Mouse (Mus musculus) midbrain, postnatal 0 days (tissue): ENCODE data around the gene Optc. TPM values are rescaled to one million over a fixed set of nuclear protein-coding genes. Genes with fewer than 3 reads are reported as not detected.
A peak's percentile ranks its signal among the peaks of the same experiment; 100 is the strongest.

ENCODE experiments used
- ATAC-seq: fragments of 200-750 bp; cut with Nextera tagmentation; 2 replicates; pipeline ENCODE4 v1.8.0; 2017; ENCODE audit warnings: moderate number of reproducible peaks, mild to moderate bottlenecking, moderate TSS enrichment, moderate library complexity; ENCODE audit not compliant: low FRiP score
- DNase-seq: peaks from one replicate; pipeline ENCODE4 v3.0.0-alpha.2; 2015; ENCODE audit warnings: low spot score
- H3K27ac ChIP-seq: fragments of 300-500 bp; sonication (generic); 2 replicates; pipeline ENCODE4 v1.5.1; 2014; ENCODE audit warnings: low read depth, mild to moderate bottlenecking, low read length, mixed read lengths
- H3K27me3 ChIP-seq: fragments of 300-500 bp; sonication (generic); 2 replicates; pipeline ENCODE4 v1.6.1; 2014; ENCODE audit warnings: low read length, control low read depth, mixed read lengths; ENCODE audit not compliant: insufficient read depth
- H3K36me3 ChIP-seq: fragments of 300-500 bp; sonication (generic); 2 replicates; pipeline ENCODE4 v1.6.1; 2014; ENCODE audit warnings: low read length, control low read depth, mixed read lengths; ENCODE audit not compliant: insufficient read depth
- H3K4me1 ChIP-seq: fragments of 300-500 bp; sonication (generic); 2 replicates; pipeline ENCODE4 v1.6.1; 2014; ENCODE audit warnings: mild to moderate bottlenecking, control low read depth, antibody characterized with exemption, low read length, mixed read lengths; ENCODE audit not compliant: insufficient read depth
- H3K4me2 ChIP-seq: fragments of 300-500 bp; sonication (generic); 2 replicates; pipeline ENCODE4 v1.6.1; 2014; ENCODE audit warnings: low read depth, mild to moderate bottlenecking, low read length, mixed read lengths; ENCODE audit not compliant: poor library complexity, severe bottlenecking
- H3K4me3 ChIP-seq: fragments of 300-500 bp; sonication (generic); 2 replicates; pipeline ENCODE4 v1.5.1; 2014; ENCODE audit warnings: low read depth, mild to moderate bottlenecking, low read length, moderate library complexity
- H3K9ac ChIP-seq: fragments of 300-500 bp; sonication (generic); replicated peaks from 2 replicates; pipeline ENCODE4 v1.6.1; 2014; ENCODE audit warnings: mild to moderate bottlenecking, low read length, moderate library complexity, mixed read lengths; ENCODE audit not compliant: poor library complexity, severe bottlenecking
- H3K9me3 ChIP-seq: fragments of 300-500 bp; sonication (generic); 2 replicates; pipeline ENCODE4 v1.6.1; 2016; ENCODE audit warnings: low read length, control low read depth
- CTCF ChIP-seq: IDR thresholded peaks from 2 replicates; pipeline ENCODE4 v1.5.1; 2016; ENCODE audit warnings: antibody characterized with exemption, mild to moderate bottlenecking
- WGBS: fragments of 180-500 bp; shearing (Covaris S2); extraction: QIAGEN DNeasy Blood & Tissue Kit; methylation state at CpG from one replicate; pipeline ENCODE4 v1.1.7; 2014; 5-methylcytosine and 5-hydroxymethylcytosine counted together
- polyA plus RNA-seq: library from polyadenylated mRNA; unstranded; fragments of >200 nt; fragmentation: Nextera tagmentation; extraction: Ambion mirVana; gene quantifications from 2 replicates; pipeline ENCODE4 v1.2.1, GENCODE M21; 2015
- total RNA-seq: library from RNA; depleted of rRNA; stranded (reverse); fragments of >200 nt; gene quantifications from 2 replicates; pipeline ENCODE4 v1.2.3, GENCODE M21; 2014; rRNA removed

The Optc gene
- total and polyA plus RNA-seq, 2 experiments from 2014 or later, result 2.1 to 5.0 TPM

DNA sequence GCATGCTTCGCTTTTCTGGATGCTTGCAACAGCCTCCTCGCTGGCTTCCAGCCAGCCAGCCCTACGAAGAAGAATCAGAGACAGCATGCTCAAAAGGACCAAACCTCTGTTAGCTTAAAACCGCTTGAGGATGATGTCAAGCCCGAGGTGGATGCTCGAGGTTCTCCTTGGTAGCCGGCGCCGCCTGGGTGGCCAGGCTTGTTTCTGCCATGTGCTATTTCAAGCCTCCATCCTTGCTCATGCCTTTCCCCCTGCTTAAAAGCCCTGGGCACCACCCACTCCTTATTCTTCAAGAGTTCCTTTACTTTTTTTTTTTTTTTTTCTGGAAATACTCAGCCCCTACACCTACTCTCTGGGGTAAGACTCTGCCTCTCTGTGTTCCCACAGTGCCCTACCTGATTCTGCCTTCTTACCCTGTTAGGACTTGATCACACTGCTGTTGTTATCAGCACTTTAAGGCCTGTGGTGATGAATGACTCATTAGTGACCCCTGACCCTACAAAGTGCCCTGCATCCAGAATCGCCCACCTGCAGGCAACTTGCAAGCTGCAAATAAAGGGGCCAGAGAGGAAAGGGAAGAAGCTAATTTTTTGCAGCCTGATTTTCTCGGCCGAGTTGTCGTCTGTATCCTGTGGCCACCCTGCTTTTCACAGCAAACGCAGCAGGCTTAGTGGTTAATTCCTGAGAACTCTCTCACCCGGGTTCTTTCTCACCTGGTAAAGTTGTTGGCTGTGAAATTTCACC lies 52.4 kb downstream of the Optc start:
- 0 out of 2 replicates have a peak overlapping the region, but pooled peaks have one; percentile 18 for H3K27ac ChIP-seq
- no peaks in the 10 kb centered on the region for H3K36me3 ChIP-seq
- 12% methylated on average over 15 of the region's 15 CpGs for WGBS
- DNase-seq, result peak; percentile 62
- no peaks in the 10 kb centered on the region for H3K27me3 ChIP-seq
- peak overlapping the region; percentile 21 for H3K4me3 ChIP-seq
- H3K9me3 ChIP-seq, result no peaks in the 10 kb centered on the region
- TF ChIP-seq CTCF, result no peak
- H3K4me2 ChIP-seq, result peak overlapping the region; percentile 50
- ATAC-seq, result no peak
- 0 out of 2 replicates have a peak, but pooled peaks cover 3% of the 10 kb centered on the region for H3K4me1 ChIP-seq
- H3K9ac ChIP-seq, result peak overlapping the region; percentile 39

DNA sequence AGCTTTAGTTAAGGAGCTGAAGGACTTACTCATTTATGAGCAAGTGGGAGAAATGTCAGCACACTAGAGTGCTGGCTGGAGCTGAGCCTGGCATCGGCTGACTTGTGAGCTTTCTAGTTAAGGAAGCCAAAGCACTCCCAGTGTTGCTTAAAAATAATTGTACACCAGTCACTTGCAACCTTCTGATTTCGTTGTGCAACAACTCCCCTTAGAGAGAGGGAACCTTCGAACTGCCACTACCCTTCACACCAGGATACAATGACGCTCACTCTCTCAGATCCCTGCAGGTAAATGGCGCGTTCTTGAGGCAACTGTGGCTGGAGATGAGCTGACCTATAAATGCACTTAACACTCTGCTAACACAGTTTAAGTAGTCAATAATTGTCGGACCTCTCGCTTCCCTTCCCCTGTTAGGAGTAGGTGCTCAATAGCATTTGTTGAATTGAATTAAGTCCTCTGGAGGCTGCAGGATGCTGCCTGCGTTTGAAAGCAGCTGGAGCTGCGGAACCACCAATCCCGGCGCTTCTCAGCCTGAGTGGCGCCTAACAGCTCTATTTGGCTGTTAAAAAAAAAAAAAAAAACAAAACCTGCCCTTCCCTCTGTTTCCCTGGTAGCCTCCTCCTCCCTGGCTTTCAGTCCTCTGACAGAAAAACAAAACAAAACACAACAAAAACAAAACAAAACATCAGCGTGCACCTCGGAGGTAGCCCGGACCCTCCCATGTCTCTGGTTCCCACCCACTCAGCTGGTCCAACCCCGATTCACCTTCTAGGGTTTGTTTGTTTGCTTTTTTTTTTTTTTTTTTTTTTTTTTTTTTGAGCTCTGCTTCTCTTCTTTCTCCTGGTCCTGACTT lies 53.2 kb downstream of the Optc start:
- Histone ChIP-seq H3K9ac (peak overlapping the region; percentile 39), H3K4me1 (0 out of 2 replicates have a peak, but pooled peaks cover 3% of the 10 kb centered on the region), H3K4me2 (peak overlapping the region; percentile 50), H3K4me3 (peak overlapping the region; percentile 21), H3K27me3 (no peaks in the 10 kb centered on the region), H3K36me3 (no peaks in the 10 kb centered on the region), H3K9me3 (no peaks in the 10 kb centered on the region), H3K27ac (0 out of 2 replicates have a peak overlapping the region, but pooled peaks have one; percentile 18)
- WGBS, result 2% methylated on average over 17 of the region's 17 CpGs
- DNase-seq (peak; percentile 57), ATAC-seq (no peak)
- TF ChIP-seq CTCF, result no peak

Other genes starting within 250 kb of the Optc start
- gene Zbed6, start 247.1 kb downstream of the Optc start, total RNA-seq, result 6.6 and 9.4 TPM in 2 replicates
- 0.23 TPM in 1 of 2 replicates, not detected in the other for gene Zbed6, start 247.1 kb downstream of the Optc start, polyA plus RNA-seq
- 6.0 and 7.6 TPM in 2 replicates for gene Gm38394, start 246.7 kb downstream of the Optc start, total RNA-seq
- gene Gm38394, start 246.7 kb downstream of the Optc start, polyA plus RNA-seq, result 1.3 and 1.6 TPM in 2 replicates
- gene Lax1, start 217.9 kb downstream of the Optc start, total RNA-seq, result 0.09 TPM in 1 of 2 replicates, not detected in the other
- 0.09 TPM in 1 of 2 replicates, not detected in the other for gene Lax1, start 217.9 kb downstream of the Optc start, polyA plus RNA-seq
- 48.3 and 62.3 TPM in 2 replicates for gene Atp2b4, start 107.0 kb downstream of the Optc start, total RNA-seq
- 11.3 and 12.1 TPM in 2 replicates for gene Atp2b4, start 107.0 kb downstream of the Optc start, polyA plus RNA-seq
- 4.6 and 7.9 TPM in 2 replicates for gene Prelp, start 13.4 kb upstream of the Optc start, total RNA-seq
- gene Prelp, start 13.4 kb upstream of the Optc start, polyA plus RNA-seq, result 5.0 and 5.4 TPM in 2 replicates
- 17.0 and 17.1 TPM in 2 replicates for gene Fmod, start 129.3 kb upstream of the Optc start, total RNA-seq
- gene Fmod, start 129.3 kb upstream of the Optc start, polyA plus RNA-seq, result 24.8 and 26.3 TPM in 2 replicates
- gene Btg2, start 171.1 kb upstream of the Optc start, total RNA-seq, result 12.0 and 19.8 TPM in 2 replicates
- gene Btg2, start 171.1 kb upstream of the Optc start, polyA plus RNA-seq, result 8.9 and 9.9 TPM in 2 replicates
- gene Chit1, start 203.2 kb upstream of the Optc start, total RNA-seq, result 0.24 and 0.99 TPM in 2 replicates
- 0.21 and 0.48 TPM in 2 replicates for gene Chit1, start 203.2 kb upstream of the Optc start, polyA plus RNA-seq